Mouse (Mus musculus) intestine, embryonic 14.5 days (tissue): ENCODE data around the gene Tigit. TPM values are rescaled to one million over a fixed set of nuclear protein-coding genes. Genes with fewer than 3 reads are reported as not detected.

Source experiments
- ATAC-seq: fragments of 200-750 bp; cut with Nextera tagmentation; replicated peaks from 2 replicates; pipeline ENCODE4 v1.8.0; 2017; ENCODE audit warnings: low read depth, moderate number of reproducible peaks, moderate TSS enrichment, moderate library complexity; ENCODE audit not compliant: low FRiP score, low TSS enrichment
- DNase-seq: peaks from one replicate; pipeline ENCODE4 v3.0.0-alpha.2; 2018; ENCODE audit warnings: low spot score
- H3K27ac ChIP-seq: fragments of 300-500 bp; sonication (generic); 2 replicates; pipeline ENCODE4 v1.5.1; 2014; ENCODE audit warnings: low read depth, mild to moderate bottlenecking, control low read depth
- H3K27me3 ChIP-seq: fragments of 300-500 bp; sonication (generic); replicated peaks from 2 replicates; pipeline ENCODE4 v1.6.1; 2014; ENCODE audit warnings: low read length, control low read depth; ENCODE audit not compliant: control insufficient read depth, insufficient read depth
- H3K36me3 ChIP-seq: fragments of 300-500 bp; sonication (generic); 2 replicates; pipeline ENCODE4 v1.6.1; 2014; ENCODE audit warnings: low read length, control low read depth; ENCODE audit not compliant: control insufficient read depth, insufficient read depth
- H3K4me1 ChIP-seq: fragments of 300-500 bp; sonication (generic); replicated peaks from 2 replicates; pipeline ENCODE4 v1.6.1; 2014; ENCODE audit warnings: low read length, control low read depth, mixed read lengths; ENCODE audit not compliant: control insufficient read depth, insufficient read depth
- H3K4me2 ChIP-seq: fragments of 300-500 bp; sonication (generic); 2 replicates; pipeline ENCODE4 v1.6.1; 2014; ENCODE audit warnings: low read length
- H3K4me3 ChIP-seq: fragments of 300-500 bp; sonication (generic); 2 replicates; pipeline ENCODE4 v1.5.1; 2014; ENCODE audit warnings: low read depth, low read length, control low read depth, mixed read lengths
- H3K9ac ChIP-seq: fragments of 300-500 bp; sonication (generic); 2 replicates; pipeline ENCODE4 v1.6.1; 2014; ENCODE audit warnings: mild to moderate bottlenecking, low read length
- H3K9me3 ChIP-seq: fragments of 300-500 bp; sonication (generic); 2 replicates; pipeline ENCODE4 v1.6.1; 2016; ENCODE audit warnings: low read length, control low read depth; ENCODE audit not compliant: control insufficient read depth
- WGBS: fragments of 180-500 bp; shearing (Covaris S2); extraction: QIAGEN DNeasy Blood & Tissue Kit; methylation state at CpG from one replicate; pipeline ENCODE4 v1.1.7; 2014; 5-methylcytosine and 5-hydroxymethylcytosine counted together
- microRNA counts: library from miRNA; unstranded; fragments of <30 nt; microRNA quantifications from one replicate; lab custom pipeline; 2016
- microRNA-seq: library from miRNA; unstranded; fragments of <30 nt; microRNA quantifications from one replicate; pipeline ENCODE4, GENCODE M21; 2016
- polyA plus RNA-seq: library from polyadenylated mRNA; unstranded; fragments of >200 nt; fragmentation: Nextera tagmentation; extraction: Ambion mirVana; gene quantifications from 2 replicates; pipeline ENCODE4 v1.2.1, GENCODE M21; 2014

Gene Tigit
- polyA plus RNA-seq, 1 experiment from 2014 or later = not detected

- no peak overlapping the region for H3K27ac ChIP-seq
- no peak overlapping the region for H3K4me3 ChIP-seq
- no peaks in the 10 kb centered on the region for H3K27me3 ChIP-seq
- 85% methylated on average over 2 of the region's 2 CpGs for WGBS
- no peak overlapping the region for H3K4me2 ChIP-seq
- no peak overlapping the region for H3K9ac ChIP-seq
- DNase-seq (no peak), ATAC-seq (no peak)
- no peaks in the 10 kb centered on the region for H3K4me1 ChIP-seq
- no peaks in the 10 kb centered on the region for H3K9me3 ChIP-seq
- no peaks in the 10 kb centered on the region for H3K36me3 ChIP-seq
Observed at GRCm38 (mm10) chr16:43599707-43600106, 64.2 kb downstream of the Tigit start.

MicroRNAs within 50 kb of the gene (microRNA counts, 519-probe panel; counts per million panel counts)
- not detected for microRNA mmu-miR-568 (lab: Ali Mortazavi, UCI)

Small RNAs within 50 kb of the gene (microRNA-seq; reads per million reads assigned to microRNA genes)
- not detected for gene Mir568

Other genes starting within 250 kb of the Tigit start
- not detected in 2 replicates for gene Drd3, start 89.9 kb upstream of the Tigit start, polyA plus RNA-seq
- 10.7 and 10.8 TPM in 2 replicates for gene Ccdc191, start 225.7 kb upstream of the Tigit start, polyA plus RNA-seq